Mouse (Mus musculus): ENCODE results near the gene Cd8b1. TPM values are rescaled to one million over a fixed set of nuclear protein-coding genes. Genes with fewer than 3 reads are reported as not detected.

Cd8b1 gene
- polyA plus RNA-seq, 1 experiment from 2014 or later: not detected

GRCm38 (mm10) chr6:71337666-71338065, 15.1 kb downstream of the Cd8b1 start:
- Histone ChIP-seq H3K9ac (replicated peaks) (no peak overlapping the region), H3K36me3 (replicated peaks; ENCODE audit: insufficient read depth, low read length) (no peaks in the 10 kb centered on the region), H3K4me1 (ENCODE audit: insufficient read depth) (no peaks in the 10 kb centered on the region), H3K9me3 (ENCODE audit: low read length) (no peaks in the 10 kb centered on the region), H3K27me3 (ENCODE audit: insufficient read depth, low read length) (no peaks in the 10 kb centered on the region), H3K27ac (ENCODE audit: low read depth) (no peak overlapping the region), H3K4me3 (ENCODE audit: low read depth, low read length) (no peak overlapping the region), H3K4me2 (ENCODE audit: low read depth, low read length) (no peak overlapping the region)
- TF ChIP-seq EP300 (IDR thresholded peaks at IDR 0.05; ENCODE audit: low read depth) (no peak), CTCF (IDR thresholded peaks at IDR 0.05; ENCODE audit: low read depth) (no peak)
- ATAC-seq (no peak), DNase-seq (no peak)
- WGBS (ENCODE audit: insufficient replicate concordance): 95% methylated on average over 8 of the region's 8 CpGs

GRCm38 (mm10) chr6:71338941-71339340, 16.4 kb downstream of the Cd8b1 start:
- Histone ChIP-seq H3K4me2 (ENCODE audit: low read depth, low read length) (no peak overlapping the region), H3K36me3 (replicated peaks; ENCODE audit: insufficient read depth, low read length) (no peaks in the 10 kb centered on the region), H3K9ac (replicated peaks) (no peak overlapping the region), H3K4me3 (ENCODE audit: low read depth, low read length) (no peak overlapping the region), H3K27me3 (ENCODE audit: insufficient read depth, low read length) (no peaks in the 10 kb centered on the region), H3K27ac (ENCODE audit: low read depth) (no peak overlapping the region), H3K4me1 (ENCODE audit: insufficient read depth) (no peaks in the 10 kb centered on the region), H3K9me3 (ENCODE audit: low read length) (no peaks in the 10 kb centered on the region)
- TF ChIP-seq CTCF (IDR thresholded peaks at IDR 0.05; ENCODE audit: low read depth): no peak
- TF ChIP-seq EP300 (IDR thresholded peaks at IDR 0.05; ENCODE audit: low read depth): no peak
- 71% methylated on average over 3 of the region's 3 CpGs for WGBS (ENCODE audit: insufficient replicate concordance)
- no peak for ATAC-seq
- DNase-seq: no peak

GRCm38 (mm10) chr6:71339351-71339750, 16.8 kb downstream of the Cd8b1 start:
- no peak for TF ChIP-seq EP300 (IDR thresholded peaks at IDR 0.05; ENCODE audit: low read depth)
- H3K27ac ChIP-seq (ENCODE audit: low read depth): no peak overlapping the region
- ATAC-seq (no peak), DNase-seq (no peak)
- no peaks in the 10 kb centered on the region for H3K27me3 ChIP-seq (ENCODE audit: insufficient read depth, low read length)
- H3K9me3 ChIP-seq (ENCODE audit: low read length): no peaks in the 10 kb centered on the region
- H3K36me3 ChIP-seq (replicated peaks; ENCODE audit: insufficient read depth, low read length): no peaks in the 10 kb centered on the region
- H3K4me2 ChIP-seq (ENCODE audit: low read depth, low read length): no peak overlapping the region
- H3K4me1 ChIP-seq (ENCODE audit: insufficient read depth): no peaks in the 10 kb centered on the region
- H3K4me3 ChIP-seq (ENCODE audit: low read depth, low read length): no peak overlapping the region
- 78% methylated on average over 4 of the region's 4 CpGs for WGBS (ENCODE audit: insufficient replicate concordance)
- no peak overlapping the region for H3K9ac ChIP-seq (replicated peaks)

GRCm38 (mm10) chr6:71341179-71341578, 18.6 kb downstream of the Cd8b1 start:
- no peak for TF ChIP-seq EP300 (IDR thresholded peaks at IDR 0.05; ENCODE audit: low read depth)
- no peak for TF ChIP-seq CTCF (IDR thresholded peaks at IDR 0.05; ENCODE audit: low read depth)
- Histone ChIP-seq H3K9me3 (ENCODE audit: low read length) (no peaks in the 10 kb centered on the region), H3K27ac (ENCODE audit: low read depth) (no peak overlapping the region), H3K4me2 (ENCODE audit: low read depth, low read length) (no peak overlapping the region), H3K27me3 (ENCODE audit: insufficient read depth, low read length) (no peaks in the 10 kb centered on the region), H3K36me3 (replicated peaks; ENCODE audit: insufficient read depth, low read length) (no peaks in the 10 kb centered on the region), H3K9ac (replicated peaks) (no peak overlapping the region), H3K4me3 (ENCODE audit: low read depth, low read length) (no peak overlapping the region), H3K4me1 (ENCODE audit: insufficient read depth) (no peaks in the 10 kb centered on the region)
- no peak for DNase-seq
- WGBS (ENCODE audit: insufficient replicate concordance): 66% methylated on average over 9 of the region's 9 CpGs
- ATAC-seq: no peak

- no peak for DNase-seq
- Histone ChIP-seq H3K9me3 (ENCODE audit: low read length) (no peaks in the 10 kb centered on the region), H3K27ac (ENCODE audit: low read depth) (no peak overlapping the region), H3K9ac (replicated peaks) (no peak overlapping the region), H3K4me1 (ENCODE audit: insufficient read depth) (no peaks in the 10 kb centered on the region), H3K27me3 (ENCODE audit: insufficient read depth, low read length) (no peaks in the 10 kb centered on the region), H3K4me3 (ENCODE audit: low read depth, low read length) (no peak overlapping the region), H3K4me2 (ENCODE audit: low read depth, low read length) (no peak overlapping the region), H3K36me3 (replicated peaks; ENCODE audit: insufficient read depth, low read length) (no peaks in the 10 kb centered on the region)
- ATAC-seq: no peak
- WGBS (ENCODE audit: insufficient replicate concordance): 93% methylated on average over 9 of the region's 9 CpGs
- TF ChIP-seq EP300 (IDR thresholded peaks at IDR 0.05; ENCODE audit: low read depth) (no peak), CTCF (IDR thresholded peaks at IDR 0.05; ENCODE audit: low read depth) (no peak)
Observed at GRCm38 (mm10) chr6:71348006-71348405, 25.4 kb downstream of the Cd8b1 start.

- H3K4me3 ChIP-seq (ENCODE audit: low read depth, low read length): no peak overlapping the region
- ATAC-seq: no peak
- no peaks in the 10 kb centered on the region for H3K27me3 ChIP-seq (ENCODE audit: insufficient read depth, low read length)
- no peak overlapping the region for H3K9ac ChIP-seq (replicated peaks)
- H3K4me1 ChIP-seq (ENCODE audit: insufficient read depth): no peaks in the 10 kb centered on the region
- 78% methylated on average over 3 of the region's 3 CpGs for WGBS (ENCODE audit: insufficient replicate concordance)
- no peak overlapping the region for H3K27ac ChIP-seq (ENCODE audit: low read depth)
- H3K4me2 ChIP-seq (ENCODE audit: low read depth, low read length): no peak overlapping the region
- no peak for DNase-seq
- no peaks in the 10 kb centered on the region for H3K9me3 ChIP-seq (ENCODE audit: low read length)
- TF ChIP-seq CTCF (IDR thresholded peaks at IDR 0.05; ENCODE audit: low read depth): no peak
- no peak for TF ChIP-seq EP300 (IDR thresholded peaks at IDR 0.05; ENCODE audit: low read depth)
- H3K36me3 ChIP-seq (replicated peaks; ENCODE audit: insufficient read depth, low read length): no peaks in the 10 kb centered on the region
Observed at GRCm38 (mm10) chr6:71351201-71351600, 28.6 kb downstream of the Cd8b1 start.

- no peak for ATAC-seq
- WGBS (ENCODE audit: insufficient replicate concordance): 77% methylated on average over 6 of the region's 6 CpGs
- no peak overlapping the region for H3K4me3 ChIP-seq (ENCODE audit: low read depth, low read length)
Observed at GRCm38 (mm10) chr6:71352201-71352600, 29.6 kb downstream of the Cd8b1 start.

More at GRCm38 (mm10) chr6:71352201-71352600, 29.6 kb downstream of the Cd8b1 start:
- no peaks in the 10 kb centered on the region for H3K27me3 ChIP-seq (ENCODE audit: insufficient read depth, low read length)
- no peak overlapping the region for H3K4me2 ChIP-seq (ENCODE audit: low read depth, low read length)
- H3K27ac ChIP-seq (ENCODE audit: low read depth): no peak overlapping the region
- TF ChIP-seq EP300 (IDR thresholded peaks at IDR 0.05; ENCODE audit: low read depth) (no peak), CTCF (IDR thresholded peaks at IDR 0.05; ENCODE audit: low read depth) (no peak)
- no peaks in the 10 kb centered on the region for H3K4me1 ChIP-seq (ENCODE audit: insufficient read depth)
- H3K36me3 ChIP-seq (replicated peaks; ENCODE audit: insufficient read depth, low read length): no peaks in the 10 kb centered on the region
- no peak for DNase-seq
- no peak overlapping the region for H3K9ac ChIP-seq (replicated peaks)
- no peaks in the 10 kb centered on the region for H3K9me3 ChIP-seq (ENCODE audit: low read length)

Data from liver, postnatal 0 days (tissue).